Mouse (Mus musculus) heart, postnatal 36 days (tissue): ENCODE data around the gene Rpl36-ps4. TPM values are rescaled to one million over a fixed set of nuclear protein-coding genes. Genes with fewer than 3 reads are reported as not detected.

Experiments used
- DNase-seq, 2 experiments: peaks; one replicate each; pipeline ENCODE4 v3.0.0; 2021 to 2022
- intact Hi-C: fragments of 180-260 bp; cut with DNase I; formaldehyde crosslinking; loops from one replicate; pipeline ENCODE4 v1.15.1; 2025
- total RNA-seq, 2 experiments: library from RNA; stranded (reverse); gene quantifications; 2 replicates each; pipeline ENCODE4 v1.2.3; 2021

Rpl36-ps4 gene
- not detected for total RNA-seq

GRCm38 (mm10) chr17:87920677-87921076, at the start of gene Rpl36-ps4:
Rpl36-ps4 (plus strand) TSS chr17:87920977.
- intact Hi-C loops: no loop called here
- DNase-seq: no peak

- DNase-seq: no peak
- intact Hi-C loops: no loop called here
Measured at GRCm38 (mm10) chr17:87871461-87872126, 49.2 kb upstream of the Rpl36-ps4 start.

- DNase-seq: no peak
- intact Hi-C loops: no loop called here
Measured at GRCm38 (mm10) chr17:87872286-87872685, 48.5 kb upstream of the Rpl36-ps4 start.

GRCm38 (mm10) chr17:87873456-87873855, 47.3 kb upstream of the Rpl36-ps4 start:
- no peak for DNase-seq
- intact Hi-C loops: no loop called here

GRCm38 (mm10) chr17:87873943-87874342, 46.8 kb upstream of the Rpl36-ps4 start:
- no peak for DNase-seq
- intact Hi-C loops: no loop called here

GRCm38 (mm10) chr17:87875346-87875920, 45.3 kb upstream of the Rpl36-ps4 start:
- no peak for DNase-seq
- intact Hi-C loops: no loop called here

- no peak for DNase-seq
- intact Hi-C loops: loop anchor here (2.0 kb wide), 1 partner anchor 72 kb away; no protein-coding TSS in a partner anchor
Measured at GRCm38 (mm10) chr17:87876295-87877000, 44.3 kb upstream of the Rpl36-ps4 start.

GRCm38 (mm10) chr17:87877207-87878073, 43.3 kb upstream of the Rpl36-ps4 start:
- peak; percentile 42 to 48 for DNase-seq
- intact Hi-C loops: loop anchor here (2.0 kb wide), 1 partner anchor 71 kb away; no protein-coding TSS in a partner anchor

GRCm38 (mm10) chr17:87878556-87879483, 42.0 kb upstream of the Rpl36-ps4 start:
- intact Hi-C loops: no loop called here
- no peak for DNase-seq

GRCm38 (mm10) chr17:87879484-87880225, 41.1 kb upstream of the Rpl36-ps4 start:
- DNase-seq: no peak
- intact Hi-C loops: no loop called here

- DNase-seq: peak in 1 of 2 experiments; percentile 19
- intact Hi-C loops: no loop called here
Measured at GRCm38 (mm10) chr17:87882594-87882993, 38.2 kb upstream of the Rpl36-ps4 start.

GRCm38 (mm10) chr17:87897175-87897574, 23.6 kb upstream of the Rpl36-ps4 start:
- intact Hi-C loops: no loop called here
- no peak for DNase-seq

GRCm38 (mm10) chr17:87900677-87901076, 20.1 kb upstream of the Rpl36-ps4 start:
- DNase-seq: no peak
- intact Hi-C loops: no loop called here

- intact Hi-C loops: no loop called here
- no peak for DNase-seq
Measured at GRCm38 (mm10) chr17:87901163-87901562, 19.6 kb upstream of the Rpl36-ps4 start.

GRCm38 (mm10) chr17:87903213-87903612, 17.6 kb upstream of the Rpl36-ps4 start:
- intact Hi-C loops: no loop called here
- no peak for DNase-seq

GRCm38 (mm10) chr17:87903725-87904124, 17.1 kb upstream of the Rpl36-ps4 start:
- intact Hi-C loops: no loop called here
- no peak for DNase-seq

- no peak for DNase-seq
- intact Hi-C loops: no loop called here
Measured at GRCm38 (mm10) chr17:87915386-87915785, 5.4 kb upstream of the Rpl36-ps4 start.

- no peak for DNase-seq
- intact Hi-C loops: no loop called here
Measured at GRCm38 (mm10) chr17:87918121-87918520, 2.7 kb upstream of the Rpl36-ps4 start.

GRCm38 (mm10) chr17:87934326-87934725, 13.5 kb downstream of the Rpl36-ps4 start:
- DNase-seq: no peak
- intact Hi-C loops: no loop called here
